Mouse (Mus musculus): ENCODE results near the gene Glis1. TPM values are rescaled to one million over a fixed set of nuclear protein-coding genes. Genes with fewer than 3 reads are reported as not detected.

The Glis1 gene
- polyA plus RNA-seq, 1 experiment, result 0.40 TPM

DNA sequence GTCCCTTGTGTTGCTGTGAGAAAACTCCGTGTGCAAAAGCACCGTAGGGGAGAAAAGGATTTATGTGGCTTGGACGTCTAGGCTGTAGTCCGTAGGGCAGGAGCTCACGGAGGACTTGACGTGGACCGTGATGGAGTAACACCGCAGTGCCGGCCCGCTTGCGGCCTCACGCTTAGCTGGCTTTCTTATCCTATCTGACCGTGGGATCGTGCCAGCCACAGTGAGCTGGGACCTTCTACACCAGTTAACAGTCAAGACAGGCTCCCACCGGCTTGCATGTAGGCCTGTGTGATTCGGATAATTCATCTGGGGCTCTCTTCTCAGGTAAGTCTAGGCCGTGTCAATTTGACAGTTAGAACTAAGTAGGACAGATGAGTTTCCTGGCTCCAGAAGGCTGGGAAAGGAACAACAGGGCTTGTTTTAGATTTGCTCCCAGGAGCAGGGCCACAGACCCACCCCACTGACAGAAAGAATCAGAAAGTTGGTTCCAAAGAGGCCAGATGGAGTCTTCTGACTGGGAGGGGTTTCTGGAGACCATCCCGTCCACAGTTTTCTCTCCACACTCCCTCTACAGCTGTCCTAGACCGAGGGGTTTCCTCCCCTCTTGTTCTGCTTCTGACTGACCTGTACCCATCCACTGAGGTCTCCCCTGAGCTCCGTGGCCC, 49.3 kb downstream of the Glis1 start:
- Histone ChIP-seq H3K4me3 (ENCODE audit: insufficient read depth, poor library complexity, severe bottlenecking) (no peak overlapping the region), H3K27me3 (ENCODE audit: control insufficient read depth, insufficient read depth, insufficient read length) (peaks cover 42% of the 10 kb centered on the region), H3K79me2 (ENCODE audit: control insufficient read depth, insufficient read depth) (no peaks in the 10 kb centered on the region), H3K79me3 (ENCODE audit: low read depth) (no peaks in the 10 kb centered on the region), H3K36me3 (ENCODE audit: control insufficient read depth, insufficient read depth) (no peaks in the 10 kb centered on the region), H3ac (ENCODE audit: control insufficient read depth, insufficient read length, low read depth) (no peak overlapping the region)
- TF ChIP-seq CEBPB (IDR thresholded peaks at IDR 0.05; ENCODE audit: low read depth), result no peak
- TF ChIP-seq USF1 (IDR thresholded peaks at IDR 0.05; ENCODE audit: low read depth), result no peak
- TF ChIP-seq MYOD1 (IDR thresholded peaks at IDR 0.05; ENCODE audit: control insufficient read depth, insufficient read length, low read depth), result no peak
- no peak for TF ChIP-seq MYOG (IDR thresholded peaks at IDR 0.05; ENCODE audit: control insufficient read depth, extremely low read depth, insufficient read length)

DNA sequence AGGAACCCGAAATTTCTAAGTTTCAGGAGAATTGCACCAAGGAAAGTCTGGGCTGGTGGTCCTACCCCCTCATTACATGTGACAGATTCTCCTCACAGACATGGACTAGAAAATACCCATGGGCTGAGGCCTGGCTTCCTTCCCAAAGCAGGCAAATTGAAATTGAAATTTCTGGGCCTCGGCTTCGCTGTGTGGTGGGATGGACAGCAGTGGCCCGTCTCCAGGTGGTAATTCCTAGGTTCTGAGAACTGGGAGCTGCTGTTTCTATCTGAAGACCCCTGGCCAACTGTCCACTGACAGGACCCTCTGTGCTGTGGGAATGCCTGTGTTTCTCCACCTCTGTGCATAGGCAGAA, 49.8 kb downstream of the Glis1 start:
- no peaks in the 10 kb centered on the region for H3K79me3 ChIP-seq (ENCODE audit: low read depth)
- TF ChIP-seq CEBPB (IDR thresholded peaks at IDR 0.05; ENCODE audit: low read depth) (no peak), MYOD1 (IDR thresholded peaks at IDR 0.05; ENCODE audit: control insufficient read depth, insufficient read length, low read depth) (no peak), MAX (IDR thresholded peaks at IDR 0.05) (no peak), USF1 (IDR thresholded peaks at IDR 0.05; ENCODE audit: low read depth) (no peak), FOSL1 (IDR thresholded peaks at IDR 0.05; ENCODE audit: insufficient read depth, low read length, poor library complexity, severe bottlenecking) (no peak), CTCF (IDR thresholded peaks at IDR 0.05; ENCODE audit: control insufficient read depth, insufficient read depth, insufficient read length) (no peak), MYOG (IDR thresholded peaks at IDR 0.05; ENCODE audit: control insufficient read depth, extremely low read depth, insufficient read length) (no peak)
- H3K27me3 ChIP-seq (ENCODE audit: control insufficient read depth, insufficient read depth, insufficient read length), result peaks cover 43% of the 10 kb centered on the region
- H3K79me2 ChIP-seq (ENCODE audit: control insufficient read depth, insufficient read depth), result no peaks in the 10 kb centered on the region
- no peaks in the 10 kb centered on the region for H3K36me3 ChIP-seq (ENCODE audit: control insufficient read depth, insufficient read depth)
- H3ac ChIP-seq (ENCODE audit: control insufficient read depth, insufficient read length, low read depth), result no peak overlapping the region
- H3K4me3 ChIP-seq (ENCODE audit: insufficient read depth, poor library complexity, severe bottlenecking), result no peak overlapping the region

DNA sequence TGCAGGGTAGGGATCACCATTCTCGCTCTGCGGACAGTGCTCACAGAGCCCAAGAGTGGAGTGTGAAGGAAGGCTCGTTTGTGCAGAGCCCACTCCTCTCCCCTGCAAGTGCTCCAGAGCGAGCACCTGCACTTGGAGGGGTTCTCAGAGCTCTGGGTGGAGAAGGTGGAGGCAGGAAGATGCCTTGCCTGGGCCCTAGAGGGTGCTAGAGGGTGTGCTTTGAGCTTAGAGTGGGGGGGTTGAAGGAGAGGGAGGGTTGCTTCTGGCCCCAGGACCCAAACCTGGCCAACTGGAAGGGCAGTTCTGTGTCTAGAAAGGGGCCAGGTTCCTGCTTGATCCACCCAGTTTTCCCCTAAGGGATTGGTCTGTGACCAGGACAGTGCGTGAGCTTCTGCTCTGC, 51.5 kb downstream of the Glis1 start:
- Histone ChIP-seq H3K4me3 (ENCODE audit: insufficient read depth, poor library complexity, severe bottlenecking) (no peak overlapping the region), H3ac (ENCODE audit: control insufficient read depth, insufficient read length, low read depth) (no peak overlapping the region), H3K79me2 (ENCODE audit: control insufficient read depth, insufficient read depth) (no peaks in the 10 kb centered on the region), H3K36me3 (ENCODE audit: control insufficient read depth, insufficient read depth) (no peaks in the 10 kb centered on the region), H3K79me3 (ENCODE audit: low read depth) (no peaks in the 10 kb centered on the region), H3K27me3 (ENCODE audit: control insufficient read depth, insufficient read depth, insufficient read length) (peaks cover 44% of the 10 kb centered on the region)
- TF ChIP-seq MAX (IDR thresholded peaks at IDR 0.05) (no peak), USF1 (IDR thresholded peaks at IDR 0.05; ENCODE audit: low read depth) (no peak), CTCF (IDR thresholded peaks at IDR 0.05; ENCODE audit: control insufficient read depth, insufficient read depth, insufficient read length) (peak; percentile 1), FOSL1 (IDR thresholded peaks at IDR 0.05; ENCODE audit: insufficient read depth, low read length, poor library complexity, severe bottlenecking) (no peak), CEBPB (IDR thresholded peaks at IDR 0.05; ENCODE audit: low read depth) (no peak), MYOD1 (IDR thresholded peaks at IDR 0.05; ENCODE audit: control insufficient read depth, insufficient read length, low read depth) (no peak), MYOG (IDR thresholded peaks at IDR 0.05; ENCODE audit: control insufficient read depth, extremely low read depth, insufficient read length) (no peak)

DNA sequence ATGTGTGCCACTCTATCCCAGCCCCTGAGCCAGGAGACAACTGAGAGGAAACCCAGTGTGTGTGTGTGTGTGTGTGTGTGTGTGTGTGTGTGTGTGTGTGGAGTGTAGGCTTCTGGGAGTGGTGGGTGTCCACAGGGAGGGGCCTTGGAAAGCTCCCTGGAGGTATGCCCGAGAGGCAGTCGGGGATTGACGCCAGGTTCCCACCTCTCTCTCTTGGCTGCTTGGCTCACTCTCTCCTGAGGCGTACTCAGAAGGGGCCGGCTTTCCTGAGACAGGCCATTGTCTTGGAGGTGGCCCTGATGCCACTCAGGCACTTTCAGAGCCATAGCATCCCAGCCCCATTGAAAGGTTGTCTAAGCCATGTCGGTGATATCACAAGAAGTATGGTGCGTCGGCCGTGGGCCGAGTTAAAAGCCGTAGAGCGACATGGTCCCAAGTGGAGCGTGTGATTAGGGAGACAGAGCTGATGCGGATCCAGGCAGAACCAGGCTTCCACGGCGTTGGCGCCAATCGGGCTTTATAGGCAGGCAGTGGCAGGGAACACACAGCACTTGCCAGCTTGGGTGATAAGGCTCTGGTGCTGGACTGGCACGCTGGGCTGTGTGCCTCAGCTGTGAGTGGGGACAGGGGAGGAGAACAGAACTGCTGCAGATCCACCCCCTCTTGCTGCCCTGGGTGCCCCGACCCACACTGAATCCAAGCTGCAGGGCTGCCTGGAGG, 54.9 kb downstream of the Glis1 start:
- Histone ChIP-seq H3ac (ENCODE audit: control insufficient read depth, insufficient read length, low read depth) (no peak overlapping the region), H3K36me3 (ENCODE audit: control insufficient read depth, insufficient read depth) (no peaks in the 10 kb centered on the region), H3K79me2 (ENCODE audit: control insufficient read depth, insufficient read depth) (no peaks in the 10 kb centered on the region), H3K27me3 (ENCODE audit: control insufficient read depth, insufficient read depth, insufficient read length) (peaks cover 34% of the 10 kb centered on the region), H3K79me3 (ENCODE audit: low read depth) (no peaks in the 10 kb centered on the region), H3K4me3 (ENCODE audit: insufficient read depth, poor library complexity, severe bottlenecking) (no peak overlapping the region)
- TF ChIP-seq CEBPB (IDR thresholded peaks at IDR 0.05; ENCODE audit: low read depth) (no peak), USF1 (IDR thresholded peaks at IDR 0.05; ENCODE audit: low read depth) (no peak)

DNA sequence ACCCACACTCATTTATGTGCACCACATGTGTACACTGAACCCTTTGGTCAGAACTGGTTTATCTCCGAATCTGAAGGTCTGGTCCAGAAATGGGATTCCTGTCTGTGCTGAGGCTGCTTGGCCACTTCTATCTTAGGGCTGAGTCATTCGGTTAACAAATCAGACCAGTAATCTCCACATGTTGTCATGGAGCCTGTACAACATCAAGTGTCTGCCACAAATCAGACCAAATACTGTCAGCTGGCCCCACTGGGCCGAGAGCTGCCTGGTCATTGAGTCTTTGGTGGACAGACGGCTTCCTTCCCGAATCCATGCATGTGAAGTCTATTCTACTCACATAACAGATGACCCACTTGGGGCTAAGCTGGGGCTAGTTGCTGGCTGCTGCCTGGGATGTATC, 58.6 kb downstream of the Glis1 start:
- TF ChIP-seq MYOD1 (IDR thresholded peaks at IDR 0.05; ENCODE audit: control insufficient read depth, insufficient read length, low read depth) (peak; percentile 9), FOSL1 (IDR thresholded peaks at IDR 0.05; ENCODE audit: insufficient read depth, low read length, poor library complexity, severe bottlenecking) (no peak)
- H3ac ChIP-seq (ENCODE audit: control insufficient read depth, insufficient read length, low read depth), result no peak overlapping the region
- no peaks in the 10 kb centered on the region for H3K79me2 ChIP-seq (ENCODE audit: control insufficient read depth, insufficient read depth)
- peaks cover 17% of the 10 kb centered on the region for H3K27me3 ChIP-seq (ENCODE audit: control insufficient read depth, insufficient read depth, insufficient read length)
- no peak overlapping the region for H3K4me3 ChIP-seq (ENCODE audit: insufficient read depth, poor library complexity, severe bottlenecking)
- no peaks in the 10 kb centered on the region for H3K79me3 ChIP-seq (ENCODE audit: low read depth)
- no peaks in the 10 kb centered on the region for H3K36me3 ChIP-seq (ENCODE audit: control insufficient read depth, insufficient read depth)

DNA sequence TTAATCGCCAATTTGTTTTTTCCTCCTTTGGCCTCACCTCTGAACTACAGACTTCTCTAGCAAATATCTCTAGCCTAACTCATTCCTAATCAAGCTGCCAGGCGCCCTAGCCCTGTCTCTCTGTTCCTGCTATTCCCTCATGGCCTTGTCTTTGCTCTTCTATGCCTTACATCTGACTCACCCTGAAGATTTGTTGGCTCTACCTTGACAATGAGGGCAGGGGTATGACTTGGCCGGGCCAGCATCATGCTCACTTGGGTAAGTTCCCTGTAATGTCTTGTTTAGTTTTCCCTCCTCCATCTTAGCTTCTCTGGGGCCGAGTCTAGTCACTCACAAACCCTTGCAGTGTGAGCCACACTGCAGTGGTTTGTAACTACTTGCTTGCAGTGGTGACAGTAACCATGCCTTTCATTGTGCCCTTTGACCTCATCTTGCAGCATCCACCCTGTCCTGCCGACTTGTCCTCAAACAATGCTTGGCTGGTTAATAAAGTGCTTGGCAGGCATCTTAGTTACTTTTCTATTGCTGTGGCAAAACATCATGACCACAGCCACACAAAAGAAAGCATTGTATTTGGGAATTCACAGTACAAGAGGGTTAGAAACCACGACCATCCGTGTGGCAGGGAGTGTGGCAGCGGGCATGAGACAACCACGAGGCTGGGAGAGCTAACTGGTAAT, 61.5 kb downstream of the Glis1 start:
- no peaks in the 10 kb centered on the region for H3K79me3 ChIP-seq (ENCODE audit: low read depth)
- no peaks in the 10 kb centered on the region for H3K27me3 ChIP-seq (ENCODE audit: control insufficient read depth, insufficient read depth, insufficient read length)
- TF ChIP-seq MYOG (IDR thresholded peaks at IDR 0.05; ENCODE audit: control insufficient read depth, extremely low read depth, insufficient read length) (no peak), MYOD1 (IDR thresholded peaks at IDR 0.05; ENCODE audit: control insufficient read depth, insufficient read length, low read depth) (no peak), MAX (IDR thresholded peaks at IDR 0.05) (no peak), USF1 (IDR thresholded peaks at IDR 0.05; ENCODE audit: low read depth) (no peak), CEBPB (IDR thresholded peaks at IDR 0.05; ENCODE audit: low read depth) (peak; percentile 1), FOSL1 (IDR thresholded peaks at IDR 0.05; ENCODE audit: insufficient read depth, low read length, poor library complexity, severe bottlenecking) (no peak)
- no peaks in the 10 kb centered on the region for H3K36me3 ChIP-seq (ENCODE audit: control insufficient read depth, insufficient read depth)
- H3ac ChIP-seq (ENCODE audit: control insufficient read depth, insufficient read length, low read depth), result peak overlapping the region; percentile 12
- no peaks in the 10 kb centered on the region for H3K79me2 ChIP-seq (ENCODE audit: control insufficient read depth, insufficient read depth)
- H3K4me3 ChIP-seq (ENCODE audit: insufficient read depth, poor library complexity, severe bottlenecking), result no peak overlapping the region
